Mouse (Mus musculus) thymus, postnatal 25 days (tissue): Measurements from ENCODE around the gene Lrch4.

Source experiments
- DNase-seq: peaks from one replicate; pipeline ENCODE4 v3.0.0; 2022

Gene Lrch4

GRCm38 (mm10) chr5:137628498-137629305, at the start of gene Lrch4, which contains the start of the genes Fbxo24 and Gm20605:
Lrch4 (plus strand) TSS chr5:137629121.
Fbxo24 (minus strand) TSS chr5:137629002.
Gm20605 (plus strand) TSS chr5:137629175.
- peak; percentile 99 for DNase-seq

- no peak for DNase-seq
These were observed 48.7 kb upstream of the Lrch4 start for GRCm38 (mm10) chr5:137580246-137580645.

GRCm38 (mm10) chr5:137582702-137583101, 46.2 kb upstream of the Lrch4 start:
- DNase-seq: no peak

- DNase-seq: peak; percentile 43
These were observed 45.2 kb upstream of the Lrch4 start for GRCm38 (mm10) chr5:137583670-137584169.

- peak; percentile 76 for DNase-seq
These were observed 43.9 kb upstream of the Lrch4 start for GRCm38 (mm10) chr5:137584976-137585375.

GRCm38 (mm10) chr5:137590507-137590906, 38.4 kb upstream of the Lrch4 start:
- DNase-seq: no peak

GRCm38 (mm10) chr5:137595921-137596320, 33.0 kb upstream of the Lrch4 start:
- DNase-seq: no peak

- peak; percentile 46 for DNase-seq
These were observed 32.2 kb upstream of the Lrch4 start for GRCm38 (mm10) chr5:137596601-137597261.

GRCm38 (mm10) chr5:137597625-137598024, 31.3 kb upstream of the Lrch4 start:
- no peak for DNase-seq

- no peak for DNase-seq
These were observed 30.7 kb upstream of the Lrch4 start for GRCm38 (mm10) chr5:137598100-137598826.

- no peak for DNase-seq
These were observed 29.3 kb upstream of the Lrch4 start for GRCm38 (mm10) chr5:137599600-137599999.

GRCm38 (mm10) chr5:137600281-137600618, 28.7 kb upstream of the Lrch4 start:
- no peak for DNase-seq

- peak; percentile 98 for DNase-seq
These were observed 28.1 kb upstream of the Lrch4 start, which contains the start of gene Mospd3 for GRCm38 (mm10) chr5:137600619-137601364. Mospd3 (minus strand) TSS chr5:137601058.

GRCm38 (mm10) chr5:137601365-137601729, 27.6 kb upstream of the Lrch4 start:
- DNase-seq: peak; percentile 32

- no peak for DNase-seq
These were observed 20.9 kb upstream of the Lrch4 start for GRCm38 (mm10) chr5:137607860-137608653.

- DNase-seq: no peak
These were observed 20.2 kb upstream of the Lrch4 start for GRCm38 (mm10) chr5:137608654-137609190.

- no peak for DNase-seq
These were observed 19.6 kb upstream of the Lrch4 start for GRCm38 (mm10) chr5:137609292-137609691.

GRCm38 (mm10) chr5:137610056-137610455, 18.9 kb upstream of the Lrch4 start:
- no peak for DNase-seq

GRCm38 (mm10) chr5:137610548-137611244, 18.2 kb upstream of the Lrch4 start:
- DNase-seq: no peak

- DNase-seq: no peak
These were observed 17.7 kb upstream of the Lrch4 start for GRCm38 (mm10) chr5:137611245-137611602.

GRCm38 (mm10) chr5:137613076-137613475, 15.8 kb upstream of the Lrch4 start:
- DNase-seq: no peak
